Mouse (Mus musculus) liver, postnatal 0 days (tissue): ENCODE measurements around the gene Smurf1. TPM values are rescaled to one million over a fixed set of nuclear protein-coding genes. Genes with fewer than 3 reads are reported as not detected.

ENCODE experiments used
- ATAC-seq: fragments of 200-750 bp; cut with Nextera tagmentation; 2 replicates; pipeline ENCODE4 v1.8.0; 2017; ENCODE audit warnings: mild to moderate bottlenecking, moderate library complexity
- DNase-seq: peaks from one replicate; pipeline ENCODE4 v3.0.0-alpha.2; 2016
- H3K27ac ChIP-seq: fragments of 300-500 bp; sonication (generic); 2 replicates; pipeline ENCODE4 v1.5.1; 2014; ENCODE audit warnings: antibody characterized with exemption, moderate library complexity, mild to moderate bottlenecking, low read depth
- H3K27me3 ChIP-seq: fragments of 300-500 bp; sonication (generic); 2 replicates; pipeline ENCODE4 v1.6.1; 2014; ENCODE audit warnings: low read length, control low read depth, mixed read lengths; ENCODE audit not compliant: insufficient read depth
- H3K36me3 ChIP-seq: fragments of 300-500 bp; sonication (generic); replicated peaks from 2 replicates; pipeline ENCODE4 v1.6.1; 2014; ENCODE audit warnings: mild to moderate bottlenecking, control low read depth, low read length, moderate library complexity, mixed read lengths; ENCODE audit not compliant: insufficient read depth
- H3K4me1 ChIP-seq: fragments of 300-500 bp; sonication (generic); 2 replicates; pipeline ENCODE4 v1.6.1; 2014; ENCODE audit warnings: antibody characterized with exemption, mild to moderate bottlenecking, control low read depth; ENCODE audit not compliant: insufficient read depth
- H3K4me2 ChIP-seq: fragments of 300-500 bp; sonication (generic); 2 replicates; pipeline ENCODE4 v1.6.1; 2014; ENCODE audit warnings: low read depth, mild to moderate bottlenecking, low read length, moderate library complexity, mixed read lengths
- H3K4me3 ChIP-seq: fragments of 300-500 bp; sonication (generic); 2 replicates; pipeline ENCODE4 v1.5.1; 2014; ENCODE audit warnings: low read depth, low read length
- H3K9ac ChIP-seq: fragments of 300-500 bp; sonication (generic); replicated peaks from 2 replicates; pipeline ENCODE4 v1.6.1; 2014; ENCODE audit warnings: mild to moderate bottlenecking, moderate library complexity
- H3K9me3 ChIP-seq: fragments of 300-500 bp; sonication (generic); 2 replicates; pipeline ENCODE4 v1.6.1; 2016; ENCODE audit warnings: mild to moderate bottlenecking, control low read depth, low read length, mixed read lengths
- CTCF ChIP-seq: sonication (generic); IDR thresholded peaks from 2 replicates; pipeline ENCODE4 v1.5.1; 2016; ENCODE audit warnings: antibody characterized with exemption, low read depth
- EP300 ChIP-seq: IDR thresholded peaks from 2 replicates; pipeline ENCODE4 v1.6.1; 2016; ENCODE audit warnings: antibody characterized with exemption, low read depth, mild to moderate bottlenecking
- WGBS: fragments of 180-500 bp; shearing (Covaris S2); extraction: QIAGEN DNeasy Blood & Tissue Kit; methylation state at CpG from one replicate; pipeline ENCODE4 v1.1.7; 2014; ENCODE audit not compliant: insufficient replicate concordance; 5-methylcytosine and 5-hydroxymethylcytosine counted together
- polyA plus RNA-seq: library from polyadenylated mRNA; unstranded; fragments of >200 nt; fragmentation: Nextera tagmentation; extraction: Ambion mirVana; gene quantifications from 2 replicates; pipeline ENCODE4 v1.2.1, GENCODE M21; 2015

Smurf1 gene
- polyA plus RNA-seq, 1 experiment from 2014 or later, result 2.2 TPM

DNA sequence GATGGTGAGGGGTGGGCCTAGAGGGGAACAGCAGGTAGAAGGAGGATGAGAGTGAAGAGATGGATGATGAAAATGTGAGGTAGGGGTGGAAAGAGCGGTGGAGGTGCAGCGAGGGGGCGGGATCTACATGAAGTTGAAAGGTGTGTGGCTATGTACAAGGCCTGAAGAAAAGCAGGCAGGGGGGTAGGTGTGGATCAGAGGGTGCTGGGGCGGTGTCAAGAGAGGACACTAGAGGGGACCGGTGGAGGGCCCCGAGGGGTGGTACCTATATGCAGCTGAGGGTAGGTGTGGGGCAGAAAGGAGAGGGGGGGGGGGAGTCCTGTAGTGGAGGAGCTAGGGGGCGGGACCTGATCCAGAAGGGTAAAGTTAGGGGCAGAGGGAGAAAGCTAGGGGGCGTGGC, 1.2 kb downstream of the Smurf1 start:
- Histone ChIP-seq H3K4me1 (peaks cover 10% of the 10 kb centered on the region), H3K9ac (no peak overlapping the region), H3K4me2 (peak overlapping the region; percentile 84), H3K27me3 (peaks cover 11% of the 10 kb centered on the region), H3K9me3 (no peaks in the 10 kb centered on the region), H3K27ac (no peak overlapping the region), H3K36me3 (no peaks in the 10 kb centered on the region), H3K4me3 (peak overlapping the region; percentile 74; the same call in 1 of the 2 replicates)
- ATAC-seq (no peak), DNase-seq (no peak)
- TF ChIP-seq EP300, result no peak
- TF ChIP-seq CTCF, result no peak
- WGBS, result 39% methylated on average over 7 of the region's 8 CpGs

DNA sequence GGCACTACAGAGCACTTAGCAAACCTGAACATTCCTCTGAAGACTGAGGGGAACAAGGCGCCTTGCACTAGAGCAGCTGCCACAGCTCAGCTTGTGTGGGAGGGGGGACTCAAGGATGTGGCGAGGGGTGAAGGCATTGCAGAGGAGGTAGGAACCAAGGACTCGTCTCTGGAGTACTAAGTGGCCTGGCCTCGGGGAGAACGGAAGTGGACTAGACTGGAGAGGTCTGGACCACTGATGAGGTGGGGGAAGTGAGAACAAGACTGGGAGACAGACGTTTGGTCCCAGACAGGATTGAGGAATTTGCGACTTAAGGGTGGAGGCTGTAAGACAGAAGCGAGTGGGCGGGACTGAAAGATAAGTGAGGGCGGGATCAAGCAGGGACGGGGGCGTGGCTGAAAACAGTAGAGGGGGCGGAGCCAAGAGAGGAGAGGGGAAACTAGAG, 1.8 kb downstream of the Smurf1 start:
- Histone ChIP-seq H3K9me3 (no peaks in the 10 kb centered on the region), H3K9ac (no peak overlapping the region), H3K27ac (no peak overlapping the region), H3K4me2 (peak overlapping the region; percentile 48), H3K36me3 (no peaks in the 10 kb centered on the region), H3K4me3 (no peak overlapping the region), H3K27me3 (peaks cover 11% of the 10 kb centered on the region), H3K4me1 (peaks cover 10% of the 10 kb centered on the region)
- 20% methylated on average over 13 of the region's 13 CpGs for WGBS
- TF ChIP-seq CTCF (no peak), EP300 (no peak)
- DNase-seq (peak; percentile 58), ATAC-seq (no peak)

DNA sequence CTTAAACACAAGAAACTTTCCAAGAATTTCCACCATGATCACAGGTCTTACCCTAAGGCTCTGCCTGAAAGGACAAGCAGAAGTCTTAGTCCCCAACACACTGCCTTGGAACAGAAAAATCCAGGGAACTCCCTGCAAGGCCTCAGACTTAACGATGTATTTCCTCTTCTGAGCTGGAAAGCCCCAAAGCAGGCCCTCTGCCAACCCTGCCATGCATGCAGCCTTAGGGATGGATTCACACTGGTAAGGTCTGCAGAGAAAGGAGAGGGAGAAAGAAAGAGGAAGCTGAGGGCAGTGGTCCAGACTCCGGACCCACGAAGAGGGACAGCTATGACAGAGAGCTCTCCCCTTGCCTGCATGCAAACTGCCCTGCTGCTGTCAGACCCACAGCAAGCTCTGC, 2.2 kb downstream of the Smurf1 start:
- DNase-seq, result no peak

DNA sequence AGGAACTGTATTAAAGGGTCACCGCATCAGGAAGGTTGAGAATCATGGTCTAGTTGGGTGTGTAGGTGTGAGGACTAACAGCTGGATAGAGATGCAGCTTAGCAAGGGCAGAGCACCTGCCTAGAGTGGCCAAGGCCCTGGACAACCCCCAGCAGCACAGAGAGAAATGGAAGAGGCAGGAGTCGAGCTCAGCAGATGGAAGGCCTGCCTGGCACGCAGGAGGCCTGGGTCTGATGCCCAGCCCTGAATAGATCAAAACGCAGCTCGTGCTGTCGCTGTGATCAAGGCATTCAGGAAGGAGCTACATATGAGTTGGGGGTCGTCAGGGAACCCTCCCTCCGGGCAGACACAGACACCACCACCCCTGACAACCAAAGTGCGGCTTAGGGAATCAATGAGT, 7.4 kb downstream of the Smurf1 start:
- Histone ChIP-seq H3K27ac (no peak overlapping the region), H3K9me3 (no peaks in the 10 kb centered on the region), H3K4me3 (no peak overlapping the region), H3K9ac (no peak overlapping the region), H3K36me3 (no peaks in the 10 kb centered on the region), H3K4me2 (no peak overlapping the region), H3K27me3 (no peaks in the 10 kb centered on the region), H3K4me1 (0 out of 2 replicates have a peak, but pooled peaks cover 4% of the 10 kb centered on the region)
- no peak for ATAC-seq
- WGBS, result 75% methylated on average over 9 of the region's 9 CpGs
- no peak for DNase-seq
- no peak for TF ChIP-seq EP300
- no peak for TF ChIP-seq CTCF

More for the DNA sequence above, 2.2 kb downstream of the Smurf1 start:
- no peaks in the 10 kb centered on the region for H3K36me3 ChIP-seq
- no peak for ATAC-seq
- H3K9ac ChIP-seq, result no peak overlapping the region
- H3K4me2 ChIP-seq, result peak overlapping the region; percentile 48
- no peaks in the 10 kb centered on the region for H3K9me3 ChIP-seq
- TF ChIP-seq EP300 (no peak), CTCF (no peak)
- peaks cover 11% of the 10 kb centered on the region for H3K27me3 ChIP-seq
- no peak overlapping the region for H3K4me3 ChIP-seq
- WGBS, result 38% methylated on average over 3 of the region's 3 CpGs
- peaks cover 10% of the 10 kb centered on the region for H3K4me1 ChIP-seq
- no peak overlapping the region for H3K27ac ChIP-seq

DNA sequence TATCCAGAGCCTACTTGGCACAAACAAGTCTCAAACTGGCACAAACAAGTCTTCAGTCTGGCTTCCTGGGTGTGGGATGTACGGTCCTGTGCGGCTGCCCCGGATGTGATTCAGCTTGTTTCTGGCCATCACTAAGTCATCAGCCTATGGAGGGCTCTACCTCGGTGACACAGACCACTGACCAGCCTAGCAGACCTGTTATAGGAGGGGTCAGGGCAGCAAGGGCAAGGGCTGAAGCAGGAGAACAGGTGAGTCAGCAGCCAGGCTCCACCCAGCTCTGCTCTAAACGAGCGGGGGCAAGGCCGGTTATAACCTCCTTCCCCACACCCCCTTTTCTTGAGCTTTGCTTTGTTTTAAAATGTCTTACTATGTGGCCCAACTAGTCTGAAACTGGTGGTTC, 11.2 kb downstream of the Smurf1 start:
- 84% methylated on average over 7 of the region's 7 CpGs for WGBS
- Histone ChIP-seq H3K27ac (no peak overlapping the region), H3K9me3 (no peaks in the 10 kb centered on the region), H3K27me3 (no peaks in the 10 kb centered on the region), H3K4me1 (peaks cover 4% of the 10 kb centered on the region; the same call in 1 of the 2 replicates), H3K4me2 (no peak overlapping the region), H3K4me3 (no peak overlapping the region), H3K9ac (no peak overlapping the region), H3K36me3 (no peaks in the 10 kb centered on the region)
- TF ChIP-seq CTCF, result no peak
- TF ChIP-seq EP300, result no peak
- no peak for ATAC-seq
- DNase-seq, result no peak

DNA sequence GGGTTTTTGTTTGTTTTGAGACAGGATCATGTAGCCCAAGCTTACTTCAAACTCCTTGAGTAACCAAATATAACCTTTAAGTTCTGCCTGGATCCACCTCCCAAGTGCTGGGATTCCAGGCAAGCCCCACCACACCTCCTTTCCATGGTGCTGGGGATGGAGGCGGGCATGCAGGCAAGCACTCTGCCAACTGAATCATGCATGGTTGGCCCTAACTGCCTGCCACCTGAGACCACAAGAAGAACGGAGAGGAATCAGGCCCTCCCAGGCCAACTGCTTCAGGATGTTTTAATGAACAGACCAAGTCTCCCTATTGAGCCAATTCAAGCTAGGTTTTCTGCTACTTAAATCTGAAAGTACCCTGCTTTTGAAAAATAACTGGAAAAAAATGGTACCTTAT, 13.1 kb downstream of the Smurf1 start:
- WGBS, result 80% methylated on average over 2 of the region's 2 CpGs
- no peak for ATAC-seq

More for the DNA sequence above, 13.1 kb downstream of the Smurf1 start:
- H3K9ac ChIP-seq, result no peak overlapping the region
- TF ChIP-seq EP300, result no peak
- no peak for TF ChIP-seq CTCF
- no peak overlapping the region for H3K4me3 ChIP-seq
- H3K27ac ChIP-seq, result no peak overlapping the region
- no peak for DNase-seq
- H3K36me3 ChIP-seq, result no peaks in the 10 kb centered on the region
- no peak overlapping the region for H3K4me2 ChIP-seq
- peaks cover 4% of the 10 kb centered on the region; the same call in 1 of the 2 replicates for H3K4me1 ChIP-seq
- no peaks in the 10 kb centered on the region for H3K9me3 ChIP-seq
- no peaks in the 10 kb centered on the region for H3K27me3 ChIP-seq
